Mouse (Mus musculus) myocyte (in vitro differentiated cells): ENCODE data around the gene Gucy2g.

Experiments
- CEBPB ChIP-seq: IDR thresholded peaks from 2 replicates; pipeline ENCODE4 v1.6.1; 2011; ENCODE audit warnings: mild to moderate bottlenecking, moderate library complexity; ENCODE audit not compliant: poor library complexity, insufficient read depth, severe bottlenecking
- E2F4 ChIP-seq: IDR thresholded peaks from one replicate; pipeline ENCODE4 v1.6.1; 2011; ENCODE audit warnings: mild to moderate bottlenecking, control low read depth, moderate library complexity; ENCODE audit not compliant: insufficient read depth
- MAX ChIP-seq: IDR thresholded peaks from one replicate; pipeline ENCODE4 v1.6.1; 2011; ENCODE audit warnings: low read depth, mild to moderate bottlenecking, control low read depth
- MYOD1 ChIP-seq, 3 experiments: IDR thresholded peaks; one replicate each; pipeline ENCODE4 v1.6.1; 2011; ENCODE audit warnings: control low read depth in 2 of 3, low read depth in 2 of 3, mild to moderate bottlenecking in 2 of 3, moderate library complexity in 1 of 3; ENCODE audit not compliant: insufficient read length in 2 of 3, control insufficient read depth in 1 of 3
- MYOG ChIP-seq, 3 experiments: IDR thresholded peaks; one replicate each; pipeline ENCODE4 v1.6.1; 2011; ENCODE audit warnings: control low read depth in 2 of 3, low read depth in 2 of 3, mild to moderate bottlenecking in 2 of 3; ENCODE audit not compliant: insufficient read length in 2 of 3, control insufficient read depth in 1 of 3, insufficient read depth in 1 of 3
- POLR2A ChIP-seq: IDR thresholded peaks from one replicate; pipeline ENCODE4 v1.6.1; 2011; ENCODE audit warnings: low read depth, mild to moderate bottlenecking, control low read depth, moderate library complexity; ENCODE audit not compliant: insufficient read length
- POLR2AphosphoS2 ChIP-seq: IDR thresholded peaks from one replicate; pipeline ENCODE4 v1.6.1; 2011; ENCODE audit warnings: low read depth, control low read depth; ENCODE audit not compliant: insufficient read length
- REST ChIP-seq: IDR thresholded peaks from one replicate; pipeline ENCODE4 v1.6.1; 2011; ENCODE audit warnings: mild to moderate bottlenecking, control low read depth, moderate library complexity; ENCODE audit not compliant: insufficient read depth, insufficient read length
- SRF ChIP-seq: IDR thresholded peaks from one replicate; pipeline ENCODE4 v1.6.1; 2011; ENCODE audit warnings: low read depth; ENCODE audit not compliant: control insufficient read depth, insufficient read length
- TCF12 ChIP-seq: IDR thresholded peaks from one replicate; pipeline ENCODE4 v1.6.1; 2011; ENCODE audit warnings: mild to moderate bottlenecking, control low read depth; ENCODE audit not compliant: poor library complexity, insufficient read depth, severe bottlenecking
- TCF3 ChIP-seq: IDR thresholded peaks from one replicate; pipeline ENCODE4 v1.6.1; 2011; ENCODE audit warnings: low read depth, control low read depth; ENCODE audit not compliant: insufficient read length
- USF1 ChIP-seq: IDR thresholded peaks from one replicate; pipeline ENCODE4 v1.6.1; 2011; ENCODE audit warnings: low read depth, mild to moderate bottlenecking, control low read depth, moderate library complexity

GRCm38 (mm10) chr19:55218741-55219221, 22.3 kb downstream of the Gucy2g start:
- TF ChIP-seq POLR2A = no peak
- TF ChIP-seq MAX = no peak
- no peak for TF ChIP-seq USF1
- no peak for TF ChIP-seq TCF12
- TF ChIP-seq E2F4 = no peak
- TF ChIP-seq POLR2AphosphoS2 = no peak
- no peak for TF ChIP-seq SRF
- TF ChIP-seq MYOD1 (IDR thresholded peaks at IDR 0.05; ENCODE audit: control insufficient read depth in 1 of 3, insufficient read length in 2 of 3, low read depth in 2 of 3) = no peak
- TF ChIP-seq CEBPB = no peak
- TF ChIP-seq TCF3 = no peak
- no peak for TF ChIP-seq MYOG (IDR thresholded peaks at IDR 0.05; ENCODE audit: control insufficient read depth in 1 of 3, insufficient read depth in 1 of 3, insufficient read length in 2 of 3, low read depth in 2 of 3)
- TF ChIP-seq REST = no peak
